Mouse (Mus musculus): ENCODE measurements around the gene Pnpla6.

GRCm38 (mm10) chr8:3499751-3500150 is 15.4 kb upstream of the Pnpla6 start:
- no peak for TF ChIP-seq CTCF (IDR thresholded peaks at IDR 0.05; ENCODE audit: low read depth, low read length)
- no peak for TF ChIP-seq EP300 (IDR thresholded peaks at IDR 0.05; ENCODE audit: insufficient read depth, low read depth, low read length)
- TF ChIP-seq POLR2A (IDR thresholded peaks at IDR 0.05; ENCODE audit: insufficient read depth, low read length) = no peak

Data from ES-Bruce4 (cell line).